Mouse (Mus musculus): ENCODE data around the gene Zc3h12d.

DNA sequence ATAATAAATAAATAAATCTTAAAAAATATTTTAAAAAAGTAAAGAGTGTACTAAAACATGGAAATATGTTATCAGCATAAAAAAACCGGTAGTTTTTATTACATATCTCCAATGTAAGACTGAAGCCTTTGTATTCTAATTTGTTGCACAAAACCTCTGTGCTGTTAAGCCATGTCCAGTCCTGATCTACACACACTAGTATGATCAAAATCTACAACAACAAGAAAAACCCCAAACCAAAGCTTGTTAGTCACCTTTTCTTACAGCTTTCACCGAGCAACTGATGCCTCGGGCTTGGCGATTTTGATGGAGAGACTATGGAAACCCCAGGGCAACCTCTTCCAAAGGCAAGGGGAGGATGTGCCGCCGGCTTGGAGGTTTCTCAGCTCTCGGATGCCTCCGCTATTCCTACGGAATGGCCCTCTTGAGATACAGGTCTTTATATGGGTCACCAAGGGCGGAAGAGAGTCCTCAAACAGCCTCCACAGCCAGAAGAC lies 40.0 kb upstream of the Zc3h12d start:
- no peak for TF ChIP-seq POLR2A (IDR thresholded peaks at IDR 0.05; ENCODE audit: borderline replicate concordance, insufficient read depth, low read length)
- no peak for TF ChIP-seq CTCF (IDR thresholded peaks at IDR 0.05; ENCODE audit: borderline replicate concordance, insufficient read depth, low read depth, low read length)

All from cerebellum, adult 2 months (tissue).